In the genomic region with DNA sequence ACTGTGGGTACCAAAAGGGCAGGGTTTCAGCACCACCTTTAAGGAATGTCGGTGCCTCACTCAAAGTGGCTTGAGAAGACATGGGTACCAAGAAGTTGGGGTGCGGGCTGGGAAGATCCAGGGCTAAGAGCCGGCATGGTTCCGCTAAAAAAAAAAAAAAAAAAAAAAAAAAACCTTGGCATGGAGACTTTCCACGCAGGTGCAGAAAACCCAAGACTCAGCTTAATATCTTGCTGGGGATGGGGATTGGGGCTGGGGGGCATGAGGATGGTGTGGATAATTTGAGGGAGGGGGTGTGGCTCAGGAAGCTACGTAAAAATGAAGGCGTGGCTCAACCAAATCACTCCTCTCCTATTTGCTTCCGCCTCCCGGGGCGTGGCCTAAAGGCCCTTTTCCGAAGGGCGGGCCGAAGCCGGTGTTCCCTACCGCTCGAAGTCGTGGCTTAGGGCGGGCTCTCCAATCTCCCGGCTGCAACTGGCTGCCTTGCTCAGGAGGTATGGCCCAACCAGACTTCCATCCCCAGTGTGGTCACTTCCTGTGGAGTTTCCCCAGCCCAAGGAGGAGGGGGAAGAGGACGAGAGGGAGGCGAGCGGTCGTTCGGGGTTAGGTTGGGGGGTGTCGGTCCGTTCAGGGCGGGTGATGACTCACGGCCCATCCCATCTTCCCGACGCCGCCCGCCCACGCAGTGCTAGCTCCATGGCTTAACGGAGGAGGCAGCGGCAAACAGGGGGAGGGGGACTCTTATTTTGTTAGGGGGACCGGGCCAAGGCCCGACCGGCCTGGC, we compare ENCODE assay signal across 8 mouse cellular contexts. TPM values are rescaled to one million over a fixed set of nuclear protein-coding genes. Genes with fewer than 3 reads are reported as not detected.
DNase-seq lines count a peak whose midpoint lies in the region; ATAC-seq and TF ChIP-seq lines count a peak whose summit lies in the region.

A gene (plus strand): TSS at position 424 of the 784 bp plus-strand sequence.

- 19% methylated on average over 38 of the region's 38 CpGs for WGBS in hindbrain, embryonic 10.5 days
- 10% methylated on average over 37 of the region's 38 CpGs for WGBS in lung, postnatal 0 days

- peaks cover 16% of the 10 kb centered on the region for H3K36me3 ChIP-seq in hindbrain, embryonic 10.5 days
- H3K36me3 ChIP-seq in lung, postnatal 0 days (ENCODE audit: insufficient read depth, low read length): no peaks in the 10 kb centered on the region

- TF ChIP-seq CTCF in lung, postnatal 0 days (IDR thresholded peaks at IDR 0.05): no peak

- H3K9me3 ChIP-seq in hindbrain, embryonic 10.5 days: peaks cover 16% of the 10 kb centered on the region
- no peaks in the 10 kb centered on the region for H3K9me3 ChIP-seq in lung, postnatal 0 days (ENCODE audit: low read length)

- peak within 1 kb of the TSS; percentile 59 for H3K4me2 ChIP-seq in lung, postnatal 0 days (replicated peaks; ENCODE audit: low read depth, low read length)

- no peaks in the 10 kb centered on the region for H3K27me3 ChIP-seq in hindbrain, embryonic 10.5 days (ENCODE audit: insufficient read depth, poor library complexity, severe bottlenecking)
- no peaks in the 10 kb centered on the region for H3K27me3 ChIP-seq in lung, postnatal 0 days (replicated peaks; ENCODE audit: insufficient read depth, low read length)

- peak within 1 kb of the TSS; percentile 72 for H3K4me3 ChIP-seq in hindbrain, embryonic 10.5 days
- H3K4me3 ChIP-seq in lung, postnatal 0 days (ENCODE audit: low read depth, low read length): peak within 1 kb of the TSS; percentile 64

- peaks cover 23% of the 10 kb centered on the region for H3K4me1 ChIP-seq in hindbrain, embryonic 10.5 days (replicated peaks)
- H3K4me1 ChIP-seq in lung, postnatal 0 days (ENCODE audit: insufficient read depth, low read depth, low read length): no peaks in the 10 kb centered on the region

- peak; percentile 96 for DNase-seq in MEL-GATA-1-ER (ENCODE audit: extremely low read depth, low read depth)
- peak; percentile 86 for DNase-seq in cerebellum, adult 8-10 months
- DNase-seq in hindbrain, embryonic 10.5 days (ENCODE audit: low spot score): peak; percentile 90
- peak; percentile 96 for DNase-seq in layer of hippocampus, adult 9-11 months
- DNase-seq in lung, postnatal 0 days (ENCODE audit: low spot score): peak; percentile 97
- peak; percentile 74 for DNase-seq in ovary, postnatal 14 days (ENCODE audit: low spot score)
- peak; percentile 82 for DNase-seq in thymus, postnatal 14 days

- TF ChIP-seq EP300 in lung, postnatal 0 days (IDR thresholded peaks at IDR 0.05): no peak

- peak within 1 kb of the TSS; percentile 63 for H3K9ac ChIP-seq in lung, postnatal 0 days (replicated peaks; ENCODE audit: low read depth)

- peak within 1 kb of the TSS; percentile 86 for H3K27ac ChIP-seq in hindbrain, embryonic 10.5 days
- H3K27ac ChIP-seq in lung, postnatal 0 days (ENCODE audit: low read length): peak within 1 kb of the TSS; percentile 80

- ATAC-seq in frontal cortex, adult (ENCODE audit: low TSS enrichment): peak; percentile 97
- ATAC-seq in lung, postnatal 0 days: peak; percentile 96

RNA-seq across cellular contexts. Expression of the gene that starts here (rescaled TPM):
- polyA plus RNA-seq in hindbrain, embryonic 10.5 days (2016; fragmentation: Nextera tagmentation; extraction: Ambion mirVana): 31.7 and 36.5 TPM in 2 replicates
- polyA plus RNA-seq in lung, postnatal 0 days (2015; fragmentation: Nextera tagmentation; extraction: Ambion mirVana): 22.0 and 27.6 TPM in 2 replicates

Comparison
In these comparisons a context has a peak if more than half of its experiments do, and no peak if none do; other contexts are left out.
1. Peak in every context shown above with its lines: DNase-seq, ATAC-seq, H3K4me3 ChIP-seq and H3K27ac ChIP-seq.